Mouse (Mus musculus): ENCODE results near the gene Gm20897.
"Not testable (repeated sequence)": the region's sequence is repeated elsewhere in the genome, so short reads cannot be mapped to it uniquely, and the experiment has no call there.

The Gm20897 gene

DNA sequence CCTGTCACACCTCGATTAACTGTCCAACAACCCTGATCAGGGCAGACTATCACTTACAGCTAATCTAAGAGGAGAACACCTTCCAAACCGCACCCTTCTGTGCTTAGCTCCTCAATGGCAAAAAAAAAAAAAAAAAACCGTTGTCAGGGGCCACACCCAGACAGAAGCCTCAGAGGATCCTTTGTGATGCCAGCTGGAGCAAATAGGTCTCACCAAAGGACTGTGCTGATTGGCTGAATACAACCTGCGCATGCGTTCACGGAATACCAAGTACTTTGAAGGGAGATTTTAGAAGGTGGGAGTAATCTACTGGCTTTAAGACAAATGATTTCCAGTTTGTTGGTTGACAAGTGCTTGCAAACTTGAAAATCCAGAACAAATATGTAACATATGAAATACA, at the start of gene Gm20897:
TSS of gene Gm20897 (minus strand) at position 101 of the 400 bp plus-strand sequence.
- not testable (repeated sequence) for DNase-seq (ENCODE audit: extremely low spot score)
